Mouse (Mus musculus) MEL (cell line): ENCODE results near the gene Klre1. TPM values are rescaled to one million over a fixed set of nuclear protein-coding genes. Genes with fewer than 3 reads are reported as not detected.
"Not testable (repeated sequence)": the region's sequence is repeated elsewhere in the genome, so short reads cannot be mapped to it uniquely, and the experiment has no call there.

Experiments
- DNase-seq: peaks from one replicate; pipeline ENCODE4 v3.0.0; 2011; ENCODE audit warnings: low read depth, low spot score
- H3K27ac ChIP-seq: 2 replicates; pipeline ENCODE4 v1.5.1; 2012; ENCODE audit warnings: low read depth, mild to moderate bottlenecking, control low read depth, low read length, moderate library complexity; ENCODE audit not compliant: control insufficient read depth
- H3K27me3 ChIP-seq, 2 experiments: fragments of 150-350 bp in 1 of 2; sonication (generic) in 1 of 2; 2 replicates each; pipeline ENCODE4 v1.6.1; 2012; ENCODE audit warnings: low read length in 2 of 2, mild to moderate bottlenecking in 2 of 2, improper control_type of control experiment in 1 of 2, moderate library complexity in 1 of 2; ENCODE audit not compliant: insufficient read depth in 2 of 2, control insufficient read depth in 1 of 2
- H3K36me3 ChIP-seq, 2 experiments: 2 replicates each; pipeline ENCODE4 v1.6.1; 2012 to 2014; ENCODE audit warnings: low read length in 2 of 2, improper control_type of control experiment in 1 of 2, inconsistent platforms in 1 of 2, mild to moderate bottlenecking in 1 of 2; ENCODE audit not compliant: insufficient read depth in 2 of 2, control insufficient read depth in 1 of 2
- H3K4me1 ChIP-seq, 2 experiments: fragments of 150-350 bp in 1 of 2; sonication (generic) in 1 of 2; 2 replicates each; pipeline ENCODE4 v1.6.1; 2012; ENCODE audit warnings: low read length in 2 of 2, improper control_type of control experiment in 1 of 2, mild to moderate bottlenecking in 1 of 2; ENCODE audit not compliant: insufficient read depth in 2 of 2, control insufficient read depth in 1 of 2
- H3K4me3 ChIP-seq, 2 experiments: fragments of 150-350 bp in 1 of 2; sonication (generic) in 1 of 2; 2 replicates each; pipeline ENCODE4 v1.5.1; 2012; ENCODE audit warnings: low read depth in 2 of 2, low read length in 2 of 2, mild to moderate bottlenecking in 2 of 2, moderate library complexity in 2 of 2, control low read depth in 1 of 2, improper control_type of control experiment in 1 of 2; ENCODE audit not compliant: control insufficient read depth in 1 of 2, insufficient read depth in 1 of 2
- H3K79me2 ChIP-seq: 2 replicates; pipeline ENCODE4 v1.6.1; 2012; ENCODE audit warnings: mild to moderate bottlenecking, low read length, moderate library complexity; ENCODE audit not compliant: control insufficient read depth, poor library complexity, insufficient read depth
- H3K9ac ChIP-seq: 2 replicates; pipeline ENCODE4 v1.6.1; 2012; ENCODE audit warnings: low read depth, mild to moderate bottlenecking, control low read depth, low read length, moderate library complexity; ENCODE audit not compliant: control insufficient read depth, poor library complexity, severe bottlenecking
- H3K9me3 ChIP-seq: fragments of 150-350 bp; sonication (generic); replicated peaks from 2 replicates; pipeline ENCODE4 v1.6.1; 2012; ENCODE audit warnings: mild to moderate bottlenecking, low read length, improper control_type of control experiment, moderate library complexity; ENCODE audit not compliant: insufficient read depth
- BHLHE40 ChIP-seq: IDR thresholded peaks from 2 replicates; pipeline ENCODE4 v1.6.1; 2012; ENCODE audit warnings: low read depth, mild to moderate bottlenecking, inconsistent platforms, low read length, improper control_type of control experiment, borderline replicate concordance
- KAT2A ChIP-seq: conservative IDR thresholded peaks from 2 replicates; pipeline ENCODE4 v1.6.1; 2012; ENCODE audit warnings: low read depth, low read length, improper control_type of control experiment, inconsistent platforms
- MAZ ChIP-seq: IDR thresholded peaks from 2 replicates; pipeline ENCODE4 v1.6.1; 2012; ENCODE audit warnings: low read depth, mild to moderate bottlenecking, inconsistent platforms, low read length, improper control_type of control experiment
- MEF2A ChIP-seq: IDR thresholded peaks from 2 replicates; pipeline ENCODE4 v1.6.1; 2014; ENCODE audit warnings: low read depth, mild to moderate bottlenecking, inconsistent platforms, low read length, improper control_type of control experiment; ENCODE audit not compliant: poor library complexity, insufficient replicate concordance, severe bottlenecking; ENCODE audit errors: extremely low read depth
- MYB ChIP-seq: IDR thresholded peaks from 2 replicates; pipeline ENCODE4 v1.6.1; 2011; ENCODE audit warnings: mild to moderate bottlenecking, low read depth, low read length, improper control_type of control experiment
- NRF1 ChIP-seq: IDR thresholded peaks from 2 replicates; pipeline ENCODE4 v1.6.1; 2014; ENCODE audit warnings: low read depth, mild to moderate bottlenecking, inconsistent platforms, low read length, improper control_type of control experiment, moderate library complexity; ENCODE audit not compliant: poor library complexity, insufficient read depth, severe bottlenecking
- POLR2AphosphoS2 ChIP-seq: IDR thresholded peaks from 2 replicates; pipeline ENCODE4 v1.6.1; 2011; ENCODE audit warnings: low read length, improper control_type of control experiment
- SIN3A ChIP-seq: IDR thresholded peaks from 2 replicates; pipeline ENCODE4 v1.6.1; 2012; ENCODE audit warnings: low read length, improper control_type of control experiment, inconsistent platforms
- TBP ChIP-seq: IDR thresholded peaks from 2 replicates; pipeline ENCODE4 v1.8.0; 2011; ENCODE audit warnings: low read depth, low read length, improper control_type of control experiment
- ZNF384 ChIP-seq: IDR thresholded peaks from 2 replicates; pipeline ENCODE4 v1.6.1; 2012; ENCODE audit warnings: low read depth, mild to moderate bottlenecking, inconsistent platforms, low read length, improper control_type of control experiment
- polyA plus RNA-seq, 2 experiments: library from polyadenylated mRNA; stranded (reverse) in 1 of 2; unstranded in 1 of 2; fragments of >175 nt in 1 of 2; fragments of >200 nt in 1 of 2; gene quantifications; 2 replicates each; pipeline versions ENCODE4 v1.2.1 to v1.2.4; 2012; ENCODE audit warnings: low replicate concordance in 2 of 2, low read depth in 1 of 2; ENCODE audit not compliant: insufficient read length in 2 of 2, insufficient read depth in 1 of 2, missing spikeins in 1 of 2
- total RNA-seq: library from RNA; depleted of rRNA; stranded (reverse); fragments of 300-350 nt; gene quantifications from 2 replicates; pipeline ENCODE4 v1.2.3, GENCODE M21; 2012; rRNA removed

Klre1 gene
- total and polyA plus RNA-seq, 3 experiments: not detected

DNA sequence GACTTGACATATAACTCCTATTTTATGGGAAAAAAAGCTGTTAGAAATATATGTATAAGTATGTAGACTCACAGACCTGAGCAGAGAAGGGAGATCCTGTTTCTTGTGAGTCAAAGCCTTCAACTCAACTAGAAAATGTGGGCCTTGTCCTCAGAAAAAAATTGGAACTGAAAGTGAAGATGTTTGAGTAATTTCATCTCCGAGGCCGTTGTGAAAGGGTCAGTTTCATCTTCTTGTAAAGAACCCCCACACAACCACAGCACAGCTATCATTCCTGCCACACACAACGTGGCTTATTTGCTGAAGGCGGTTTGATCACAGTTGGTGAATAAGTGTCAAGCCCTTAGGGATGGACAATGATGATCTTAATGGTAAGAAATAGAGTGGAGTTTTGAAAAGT lies 46.0 kb downstream of the Klre1 start, which contains the start of gene Klrk1:
TSS of gene Klrk1 (minus strand) at position 130 of the 400 bp plus-strand sequence.
- Histone ChIP-seq H3K36me3 (no peaks in the 10 kb centered on the region), H3K9ac (no peak within 1 kb of the TSS), H3K4me3 (no peak within 1 kb of the TSS), H3K79me2 (no peaks in the 10 kb centered on the region), H3K27me3 (no peaks in the 10 kb centered on the region), H3K9me3 (no peaks in the 10 kb centered on the region), H3K4me1 (no peaks in the 10 kb centered on the region), H3K27ac (no peak within 1 kb of the TSS)
- TF ChIP-seq KAT2A (no peak), POLR2AphosphoS2 (no peak), NRF1 (no peak), ZNF384 (no peak), TBP (no peak), SIN3A (no peak), MEF2A (no peak), MAZ (no peak), MYB (no peak), BHLHE40 (no peak)
- DNase-seq: no peak

DNA sequence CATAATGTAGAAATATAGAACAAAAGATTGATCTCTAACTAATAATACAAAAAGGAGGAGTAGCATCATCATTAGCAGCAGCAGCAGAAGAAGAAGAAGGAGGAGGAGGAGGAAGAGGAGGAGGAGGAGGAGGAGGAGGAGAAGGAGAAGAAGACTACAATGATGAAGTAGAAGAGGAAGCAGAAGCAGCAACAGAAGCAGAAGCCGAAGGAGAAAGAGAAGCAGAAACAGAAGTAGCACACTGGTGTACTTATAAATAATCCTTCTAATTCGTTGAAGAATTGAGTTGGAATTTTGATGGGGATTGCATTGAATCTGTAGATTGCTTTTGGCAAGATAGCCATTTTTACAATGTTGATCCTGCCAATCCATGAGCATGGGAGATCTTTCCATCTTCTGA lies 53.3 kb downstream of the Klre1 start:
- H3K9ac ChIP-seq, H3K27me3 ChIP-seq, H3K4me3 ChIP-seq, DNase-seq, H3K9me3 ChIP-seq, H3K79me2 ChIP-seq, H3K4me1 ChIP-seq, H3K36me3 ChIP-seq, H3K27ac ChIP-seq: not testable (repeated sequence)

Other genes with a start within 250 kb of the Klre1 start
- gene 4922502D21Rik, start 246.1 kb upstream of the Klre1 start, total RNA-seq: not detected in 2 replicates
- gene 4922502D21Rik, start 246.1 kb upstream of the Klre1 start, polyA plus RNA-seq: not detected
- gene Clec12a, start 235.2 kb upstream of the Klre1 start, total RNA-seq: not detected in 2 replicates
- not detected for gene Clec12a, start 235.2 kb upstream of the Klre1 start, polyA plus RNA-seq
- gene Clec12b, start 192.0 kb upstream of the Klre1 start, total RNA-seq: not detected in 2 replicates
- gene Clec12b, start 192.0 kb upstream of the Klre1 start, polyA plus RNA-seq: not detected
- gene Clec1b, start 180.6 kb upstream of the Klre1 start, total RNA-seq: not detected in 2 replicates
- gene Clec1b, start 180.6 kb upstream of the Klre1 start, polyA plus RNA-seq: not detected
- gene Clec9a, start 169.0 kb upstream of the Klre1 start, total RNA-seq: not detected in 2 replicates
- not detected for gene Clec9a, start 169.0 kb upstream of the Klre1 start, polyA plus RNA-seq
- gene Clec1a, start 125.9 kb upstream of the Klre1 start, total RNA-seq: not detected in 2 replicates
- gene Clec1a, start 125.9 kb upstream of the Klre1 start, polyA plus RNA-seq: not detected
- gene Olr1, start 70.7 kb upstream of the Klre1 start, total RNA-seq: 0.03 TPM in 1 of 2 replicates, not detected in the other
- gene Olr1, start 70.7 kb upstream of the Klre1 start, polyA plus RNA-seq: under 1 TPM in 1 of 2 experiments, not detected in 1; 0.06 TPM
- not detected in 2 replicates for gene Tmem52b, start 65.3 kb upstream of the Klre1 start, total RNA-seq
- gene Tmem52b, start 65.3 kb upstream of the Klre1 start, polyA plus RNA-seq: not detected
- gene Gabarapl1, start 44.7 kb upstream of the Klre1 start, total RNA-seq: 61.3 and 65.7 TPM in 2 replicates
- 10 to 100 TPM in 1 of 2 experiments, not detected in 1; 99.5 TPM for gene Gabarapl1, start 44.7 kb upstream of the Klre1 start, polyA plus RNA-seq
- gene Klrd1, start 13.9 kb downstream of the Klre1 start, total RNA-seq: not detected in 2 replicates
- not detected for gene Klrd1, start 13.9 kb downstream of the Klre1 start, polyA plus RNA-seq
- not detected in 2 replicates for gene Klrk1, start 46.0 kb downstream of the Klre1 start, total RNA-seq
- gene Klrk1, start 46.0 kb downstream of the Klre1 start, polyA plus RNA-seq: not detected
- gene Klrc3, start 65.4 kb downstream of the Klre1 start, total RNA-seq: not detected in 2 replicates
- not detected for gene Klrc3, start 65.4 kb downstream of the Klre1 start, polyA plus RNA-seq
- not detected in 2 replicates for gene Klrc2, start 82.8 kb downstream of the Klre1 start, total RNA-seq
- gene Klrc2, start 82.8 kb downstream of the Klre1 start, polyA plus RNA-seq: not detected
- not detected in 2 replicates for gene Klrc1, start 101.1 kb downstream of the Klre1 start, total RNA-seq
- not detected for gene Klrc1, start 101.1 kb downstream of the Klre1 start, polyA plus RNA-seq
- not detected in 2 replicates for gene Klri1, start 139.2 kb downstream of the Klre1 start, total RNA-seq
- gene Klri1, start 139.2 kb downstream of the Klre1 start, polyA plus RNA-seq: not detected
- gene Klri2, start 162.6 kb downstream of the Klre1 start, total RNA-seq: not detected in 2 replicates
- not detected for gene Klri2, start 162.6 kb downstream of the Klre1 start, polyA plus RNA-seq
- not detected in 2 replicates for gene Gm156, start 206.4 kb downstream of the Klre1 start, total RNA-seq
- not detected for gene Gm156, start 206.4 kb downstream of the Klre1 start, polyA plus RNA-seq